ENCODE assay signal across 19 mouse cellular contexts in the genomic region with DNA sequence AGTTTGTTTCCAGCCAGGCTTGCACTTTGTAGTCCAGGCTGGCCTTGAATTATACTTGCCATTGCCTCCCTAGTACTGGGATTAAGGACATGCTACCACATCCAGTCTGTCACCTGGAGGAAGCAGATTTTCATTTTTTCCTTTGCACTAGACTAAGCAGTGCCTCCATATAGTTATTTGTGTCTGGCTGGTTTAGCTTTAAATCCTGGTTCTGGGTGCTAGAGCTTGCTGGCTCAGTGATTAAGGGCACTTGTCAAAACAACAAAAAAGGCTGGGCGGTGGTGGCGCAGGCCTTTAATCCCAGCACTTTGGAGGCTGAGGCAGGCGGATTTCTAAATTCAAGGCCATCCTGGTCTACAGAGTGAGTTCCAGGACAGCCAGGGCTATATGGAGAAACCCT.
"Had no signal": no experiment of that assay in that cellular context is flagged by ENCODE, and none has a peak within 500 bp of the region (broad histone marks: within the 10 kb centered on the region; RNA-seq: fewer than 3 reads in every experiment).

No protein-coding gene starts in this region.

- H3K27ac ChIP-seq: lung, embryonic 15.5 days; macrophage; midbrain, embryonic 13.5 days; midbrain, embryonic 15.5 days; neural tube, embryonic 12.5 days had no signal

- H3K9ac ChIP-seq: lung, embryonic 15.5 days; midbrain, embryonic 13.5 days; midbrain, embryonic 15.5 days; neural tube, embryonic 12.5 days had no signal

- H3K9me3 ChIP-seq: lung, embryonic 15.5 days; midbrain, embryonic 13.5 days; midbrain, embryonic 15.5 days; neural tube, embryonic 12.5 days had no signal

- H3K27me3 ChIP-seq: lung, embryonic 15.5 days; megakaryocyte, embryonic 14.5 days; midbrain, embryonic 13.5 days; midbrain, embryonic 15.5 days; neural tube, embryonic 12.5 days had no signal

- H3K4me3 ChIP-seq: lung, embryonic 15.5 days; megakaryocyte, embryonic 14.5 days; midbrain, embryonic 13.5 days; midbrain, embryonic 15.5 days; neural tube, embryonic 12.5 days had no signal

- H3K4me2 ChIP-seq: lung, embryonic 15.5 days; midbrain, embryonic 11.5 days; midbrain, embryonic 13.5 days; midbrain, embryonic 15.5 days; neural tube, embryonic 12.5 days had no signal

- DNase-seq: lung, adult 2 months; lung, postnatal 14 days; lung, postnatal 36 days; retina, postnatal 1 day; right cerebral cortex, adult 18-20 months; right cerebral cortex, postnatal 25 days; right cerebral cortex, postnatal 4 days; spleen, adult 18-20 months; thymus, adult 18-20 months; thymus, postnatal 14 days; thymus, postnatal 36 days had no signal

- ATAC-seq: lung, postnatal 0 days; midbrain, embryonic 13.5 days; midbrain, embryonic 15.5 days had no signal

- H3K36me3 ChIP-seq: midbrain, embryonic 15.5 days had no signal

- H3K4me1 ChIP-seq: lung, embryonic 15.5 days; neural tube, embryonic 12.5 days had no signal
